Mouse (Mus musculus) MEL (cell line): ENCODE data around the gene Gon7.

ENCODE experiments used
- BHLHE40 ChIP-seq: IDR thresholded peaks from 2 replicates; pipeline ENCODE4 v1.6.1; 2012; ENCODE audit warnings: low read depth, mild to moderate bottlenecking, inconsistent platforms, low read length, improper control_type of control experiment, borderline replicate concordance
- CTCF ChIP-seq, 3 experiments: IDR thresholded peaks in 2 of 3; conservative IDR thresholded peaks in 1 of 3; 2 replicates each; pipeline ENCODE4 v1.5.1; 2011 to 2012; ENCODE audit warnings: low read length in 3 of 3, low read depth in 2 of 3, mild to moderate bottlenecking in 2 of 3, improper control_type of control experiment in 1 of 3, inconsistent platforms in 1 of 3, mixed read lengths in 1 of 3, moderate library complexity in 1 of 3; ENCODE audit not compliant: control insufficient read depth in 1 of 3, insufficient read depth in 1 of 3, poor library complexity in 1 of 3, severe bottlenecking in 1 of 3
- GATA1 ChIP-seq: IDR thresholded peaks from 2 replicates; pipeline ENCODE4 v1.6.1; 2011; ENCODE audit warnings: low read depth, low read length, improper control_type of control experiment
- HCFC1 ChIP-seq: IDR thresholded peaks from 2 replicates; pipeline ENCODE4 v1.6.1; 2012; ENCODE audit warnings: low read depth, mild to moderate bottlenecking, inconsistent platforms, low read length, improper control_type of control experiment, moderate library complexity
- MAX ChIP-seq: IDR thresholded peaks from 2 replicates; pipeline ENCODE4 v1.6.1; 2011; ENCODE audit warnings: low read length, improper control_type of control experiment
- MYB ChIP-seq: IDR thresholded peaks from 2 replicates; pipeline ENCODE4 v1.6.1; 2011; ENCODE audit warnings: mild to moderate bottlenecking, low read depth, low read length, improper control_type of control experiment
- POLR2A ChIP-seq, 2 experiments: IDR thresholded peaks; 2 replicates each; pipeline ENCODE4 v1.6.1; 2011 to 2012; ENCODE audit warnings: low read length in 2 of 2, mild to moderate bottlenecking in 2 of 2, control low read depth in 1 of 2, improper control_type of control experiment in 1 of 2, low read depth in 1 of 2, moderate library complexity in 1 of 2; ENCODE audit not compliant: control insufficient read depth in 1 of 2, insufficient read depth in 1 of 2, poor library complexity in 1 of 2
- RCOR1 ChIP-seq: IDR thresholded peaks from 2 replicates; pipeline ENCODE4 v1.6.1; 2012; ENCODE audit warnings: low read depth, mild to moderate bottlenecking, inconsistent platforms, low read length, improper control_type of control experiment
- TAL1 ChIP-seq: IDR thresholded peaks from 2 replicates; pipeline ENCODE4 v1.6.1; 2012; ENCODE audit warnings: mild to moderate bottlenecking, inconsistent platforms, low read length, moderate library complexity, mixed read lengths
- TCF12 ChIP-seq: IDR thresholded peaks from 2 replicates; pipeline ENCODE4 v1.6.1; 2014; ENCODE audit warnings: low read depth, mild to moderate bottlenecking, inconsistent platforms, low read length, improper control_type of control experiment, moderate library complexity

DNA sequence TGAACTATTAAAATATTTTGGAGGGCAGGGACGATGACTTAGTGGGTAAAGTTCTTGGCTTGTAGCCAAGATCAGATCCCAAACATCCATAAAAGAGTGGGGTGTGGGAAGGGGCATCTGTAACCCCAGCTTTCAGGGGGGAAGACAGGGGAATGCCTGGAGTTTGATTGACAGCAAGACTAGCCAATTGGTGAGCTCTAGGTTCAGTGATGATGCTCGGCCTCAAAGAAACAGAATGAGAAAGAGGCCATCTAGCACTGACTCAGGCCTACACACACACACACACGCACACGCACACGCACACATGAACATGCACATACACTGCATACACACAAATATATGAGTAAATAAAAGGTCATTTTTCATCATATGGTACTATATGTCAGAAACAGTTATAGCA lies 47.7 kb downstream of the Gon7 start:
- TF ChIP-seq HCFC1: no peak
- no peak for TF ChIP-seq BHLHE40
- TF ChIP-seq CTCF (IDR thresholded peaks at IDR 0.05 in 2 of 3, conservative IDR thresholded peaks at IDR 0.05 in 1 of 3; ENCODE audit: control insufficient read depth in 1 of 3, insufficient read depth in 1 of 3, low read depth in 2 of 3, low read length in 3 of 3, poor library complexity in 1 of 3, severe bottlenecking in 1 of 3): no peak
- no peak for TF ChIP-seq MYB
- no peak for TF ChIP-seq POLR2A (IDR thresholded peaks at IDR 0.05; ENCODE audit: control insufficient read depth in 1 of 2, insufficient read depth in 1 of 2, low read depth in 1 of 2, low read length in 2 of 2, poor library complexity in 1 of 2)
- TF ChIP-seq GATA1: no peak
- no peak for TF ChIP-seq TAL1
- TF ChIP-seq TCF12: no peak
- no peak for TF ChIP-seq RCOR1
- no peak for TF ChIP-seq MAX
